Mouse (Mus musculus) kidney, postnatal 25 days (tissue): Measurements from ENCODE around the gene Zfp551.
A peak's percentile ranks its signal among the peaks of the same experiment; 100 is the strongest.

Experiments
- DNase-seq, 2 experiments: peaks; one replicate each; pipeline ENCODE4 v3.0.0; 2021; ENCODE audit warnings: mixed read lengths in 2 of 2

Gene Zfp551

GRCm38 (mm10) chr7:12422245-12422849 is at the start of gene Zfp551:
Gene Zfp551 (minus strand): TSS chr7:12422751.
- DNase-seq: peak; percentile 77 to 84

- DNase-seq: no peak
These were observed 304 bp upstream of the Zfp551 start for GRCm38 (mm10) chr7:12422855-12423254.

GRCm38 (mm10) chr7:12421741-12422140 is 810 bp downstream of the Zfp551 start:
- no peak for DNase-seq

- no peak for DNase-seq
These were observed 53.4 kb downstream of the Zfp551 start, which contains the start of gene Vmn1r84 for GRCm38 (mm10) chr7:12369173-12369572. Gene Vmn1r84 (minus strand): TSS chr7:12369273.
